Mouse (Mus musculus): ENCODE results near the gene Cd79b.

Cd79b gene

GRCm38 (mm10) chr11:106318406-106319366, 4.1 kb upstream of the Cd79b start:
- no peak for DNase-seq (ENCODE audit: low spot score in 2 of 2)

- DNase-seq (ENCODE audit: low spot score in 2 of 2), result peak; percentile 59 to 61
These were observed 3.2 kb upstream of the Cd79b start for GRCm38 (mm10) chr11:106317801-106318200.

GRCm38 (mm10) chr11:106316416-106316815, 1.9 kb upstream of the Cd79b start:
- no peak for DNase-seq (ENCODE audit: low spot score in 2 of 2)

GRCm38 (mm10) chr11:106313533-106313932, 1.0 kb downstream of the Cd79b start:
- no peak for DNase-seq (ENCODE audit: low spot score in 2 of 2)

GRCm38 (mm10) chr11:106310123-106310522, 4.4 kb downstream of the Cd79b start:
- no peak for DNase-seq (ENCODE audit: low spot score in 2 of 2)

- no peak for DNase-seq (ENCODE audit: low spot score in 2 of 2)
These were observed 6.4 kb downstream of the Cd79b start for GRCm38 (mm10) chr11:106308162-106308561.

GRCm38 (mm10) chr11:106307432-106307831, 7.1 kb downstream of the Cd79b start:
- no peak for DNase-seq (ENCODE audit: low spot score in 2 of 2)

- no peak for DNase-seq (ENCODE audit: low spot score in 2 of 2)
These were observed 7.8 kb downstream of the Cd79b start for GRCm38 (mm10) chr11:106306758-106307157.

- DNase-seq (ENCODE audit: low spot score in 2 of 2), result no peak
These were observed 8.5 kb downstream of the Cd79b start for GRCm38 (mm10) chr11:106306065-106306385.

GRCm38 (mm10) chr11:106305348-106306064, 9.1 kb downstream of the Cd79b start:
- no peak for DNase-seq (ENCODE audit: low spot score in 2 of 2)

- DNase-seq (ENCODE audit: low spot score in 2 of 2), result peak in 1 of 2 experiments; percentile 77
These were observed 11.9 kb downstream of the Cd79b start for GRCm38 (mm10) chr11:106302634-106303033.

- DNase-seq (ENCODE audit: low spot score in 2 of 2), result no peak
These were observed 12.8 kb downstream of the Cd79b start, which contains the start of gene Gh for GRCm38 (mm10) chr11:106301765-106302164. TSS of gene Gh (minus strand) at chr11:106301865.

GRCm38 (mm10) chr11:106291861-106292260, 22.7 kb downstream of the Cd79b start:
- DNase-seq (ENCODE audit: low spot score in 2 of 2), result no peak

- no peak for DNase-seq (ENCODE audit: low spot score in 2 of 2)
These were observed 24.2 kb downstream of the Cd79b start for GRCm38 (mm10) chr11:106290376-106290775.

- DNase-seq (ENCODE audit: low spot score in 2 of 2), result no peak
These were observed 25.2 kb downstream of the Cd79b start for GRCm38 (mm10) chr11:106289369-106289768.

GRCm38 (mm10) chr11:106286987-106287386, 27.6 kb downstream of the Cd79b start:
- DNase-seq (ENCODE audit: low spot score in 2 of 2), result no peak

- DNase-seq (ENCODE audit: low spot score in 2 of 2), result no peak
These were observed 28.4 kb downstream of the Cd79b start for GRCm38 (mm10) chr11:106286206-106286605.

GRCm38 (mm10) chr11:106284126-106284525, 30.4 kb downstream of the Cd79b start:
- DNase-seq (ENCODE audit: low spot score in 2 of 2), result no peak

GRCm38 (mm10) chr11:106283371-106283770, 31.2 kb downstream of the Cd79b start:
- DNase-seq (ENCODE audit: low spot score in 2 of 2), result no peak

GRCm38 (mm10) chr11:106282452-106282851, 32.1 kb downstream of the Cd79b start:
- DNase-seq (ENCODE audit: low spot score in 2 of 2), result no peak

GRCm38 (mm10) chr11:106276454-106276853, 38.1 kb downstream of the Cd79b start, which contains the start of gene Tcam1:
TSS of gene Tcam1 (plus strand) at chr11:106276672.
- DNase-seq (ENCODE audit: low spot score in 2 of 2), result peak; percentile 86 to 93

- DNase-seq (ENCODE audit: low spot score in 2 of 2), result no peak
These were observed 39.6 kb downstream of the Cd79b start for GRCm38 (mm10) chr11:106274971-106275411.

GRCm38 (mm10) chr11:106274374-106274773, 40.2 kb downstream of the Cd79b start:
- no peak for DNase-seq (ENCODE audit: low spot score in 2 of 2)
